Mouse (Mus musculus) retina, postnatal 1 day (tissue): ENCODE results near the gene Klrk1.
"Not testable (repeated sequence)": the region's sequence is repeated elsewhere in the genome, so short reads cannot be mapped to it uniquely, and the experiment has no call there.

Experiments used
- DNase-seq: peaks from one replicate; pipeline ENCODE4 v3.0.0-alpha.2; 2012

Gene Klrk1

DNA sequence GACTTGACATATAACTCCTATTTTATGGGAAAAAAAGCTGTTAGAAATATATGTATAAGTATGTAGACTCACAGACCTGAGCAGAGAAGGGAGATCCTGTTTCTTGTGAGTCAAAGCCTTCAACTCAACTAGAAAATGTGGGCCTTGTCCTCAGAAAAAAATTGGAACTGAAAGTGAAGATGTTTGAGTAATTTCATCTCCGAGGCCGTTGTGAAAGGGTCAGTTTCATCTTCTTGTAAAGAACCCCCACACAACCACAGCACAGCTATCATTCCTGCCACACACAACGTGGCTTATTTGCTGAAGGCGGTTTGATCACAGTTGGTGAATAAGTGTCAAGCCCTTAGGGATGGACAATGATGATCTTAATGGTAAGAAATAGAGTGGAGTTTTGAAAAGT lies at the start of gene Klrk1:
Gene Klrk1, minus strand, starts transcription at position 130 of the 400 bp plus-strand sequence.
- DNase-seq = no peak

DNA sequence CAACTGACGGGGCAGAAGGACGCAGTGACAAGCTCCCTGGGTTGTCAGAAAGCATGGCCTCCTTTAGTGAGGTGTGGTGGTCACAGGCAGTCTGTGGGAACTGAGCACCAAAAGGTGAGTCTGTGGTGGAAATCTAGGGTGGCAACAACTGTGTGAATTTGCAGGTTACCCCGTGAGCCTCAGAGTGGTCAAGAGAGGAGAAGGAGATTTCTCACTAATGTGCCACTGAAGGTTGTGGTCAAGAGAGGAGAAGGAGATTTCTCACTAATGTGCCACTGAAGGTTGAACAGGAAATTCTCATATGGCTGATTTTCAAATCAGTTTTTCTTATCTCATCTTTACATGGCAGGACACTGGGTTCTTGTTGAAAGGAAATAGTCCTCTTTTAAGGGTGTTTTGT lies 37.6 kb upstream of the Klrk1 start:
- not testable (repeated sequence) for DNase-seq

DNA sequence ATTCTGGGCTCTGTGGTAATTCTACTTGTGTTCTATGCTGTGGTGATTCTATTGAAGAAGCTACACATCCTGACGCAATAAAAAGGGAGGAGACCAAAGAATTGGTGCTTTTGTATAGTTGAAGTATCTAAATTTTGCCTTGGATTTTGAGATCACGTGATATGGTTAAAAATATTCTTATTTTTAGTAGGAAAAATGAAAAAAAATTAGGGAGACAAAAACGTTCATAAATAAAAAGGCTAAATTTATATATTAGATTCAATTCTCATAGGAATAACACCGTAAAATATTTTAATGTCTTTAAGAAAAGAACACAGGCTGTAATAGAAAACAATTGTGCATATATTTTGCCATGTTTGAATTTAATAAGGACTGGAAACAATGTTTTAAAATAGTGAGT lies 36.9 kb upstream of the Klrk1 start, which contains the start of gene Klrc2:
Gene Klrc2, minus strand, starts transcription at position 101 of the 400 bp plus-strand sequence.
- DNase-seq = not testable (repeated sequence)

DNA sequence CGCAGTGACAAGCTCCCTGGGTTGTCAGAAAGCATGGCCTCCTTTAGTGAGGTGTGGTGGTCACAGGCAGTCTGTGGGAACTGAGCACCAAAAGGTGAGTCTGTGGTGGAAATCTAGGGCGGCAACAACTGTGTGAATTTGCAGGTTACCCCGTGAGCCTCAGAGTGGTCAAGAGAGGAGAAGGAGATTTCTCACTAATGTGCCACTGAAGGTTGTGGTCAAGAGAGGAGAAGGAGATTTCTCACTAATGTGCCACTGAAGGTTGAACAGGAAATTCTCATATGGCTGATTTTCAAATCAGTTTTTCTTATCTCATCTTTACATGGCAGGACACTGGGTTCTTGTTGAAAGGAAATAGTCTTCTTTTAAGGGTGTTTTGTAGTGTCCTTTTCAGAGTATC lies 20.4 kb upstream of the Klrk1 start:
- not testable (repeated sequence) for DNase-seq

DNA sequence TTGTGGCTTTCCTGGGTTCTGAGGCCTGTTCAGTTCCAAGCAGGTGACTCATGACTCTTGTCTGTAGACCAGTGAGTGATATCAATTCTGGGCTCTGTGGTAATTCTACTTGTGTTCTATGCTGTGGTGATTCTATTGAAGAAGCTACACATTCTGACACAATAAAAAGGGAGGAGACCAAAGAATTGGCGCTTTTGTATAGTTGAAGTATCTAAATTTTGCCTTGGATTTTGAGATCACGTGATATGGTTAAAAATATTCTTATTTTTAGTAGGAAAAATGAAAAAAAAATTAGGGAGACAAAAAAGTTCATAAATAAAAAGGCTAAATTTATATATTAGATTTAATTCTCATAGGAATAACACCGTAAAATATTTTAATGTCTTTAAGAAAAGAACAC lies 19.6 kb upstream of the Klrk1 start, which contains the start of gene Klrc3:
Gene Klrc3, minus strand, starts transcription at position 101 of the 400 bp plus-strand sequence.
- DNase-seq = not testable (repeated sequence)

DNA sequence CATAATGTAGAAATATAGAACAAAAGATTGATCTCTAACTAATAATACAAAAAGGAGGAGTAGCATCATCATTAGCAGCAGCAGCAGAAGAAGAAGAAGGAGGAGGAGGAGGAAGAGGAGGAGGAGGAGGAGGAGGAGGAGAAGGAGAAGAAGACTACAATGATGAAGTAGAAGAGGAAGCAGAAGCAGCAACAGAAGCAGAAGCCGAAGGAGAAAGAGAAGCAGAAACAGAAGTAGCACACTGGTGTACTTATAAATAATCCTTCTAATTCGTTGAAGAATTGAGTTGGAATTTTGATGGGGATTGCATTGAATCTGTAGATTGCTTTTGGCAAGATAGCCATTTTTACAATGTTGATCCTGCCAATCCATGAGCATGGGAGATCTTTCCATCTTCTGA lies 7.4 kb upstream of the Klrk1 start:
- not testable (repeated sequence) for DNase-seq

DNA sequence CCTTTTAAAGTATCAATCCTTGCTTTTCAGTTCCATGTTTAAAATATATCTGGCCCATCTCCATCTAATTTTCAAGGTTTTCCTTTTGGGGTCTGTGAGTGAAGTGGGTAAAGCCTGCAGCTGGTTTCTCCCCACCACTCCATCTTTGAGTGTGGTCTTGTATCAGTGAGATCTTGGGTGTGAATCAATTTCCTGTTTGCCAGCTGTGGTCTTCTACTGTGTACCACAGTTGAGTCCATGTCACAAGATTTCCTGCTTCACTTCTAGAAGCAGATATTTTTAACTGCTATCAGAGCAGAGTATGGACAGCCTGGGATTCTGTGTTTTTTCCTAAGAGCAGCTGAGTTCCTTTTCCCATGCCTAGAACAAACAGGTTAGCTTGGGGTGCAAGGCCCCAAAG lies 15.3 kb downstream of the Klrk1 start:
- DNase-seq = no peak

DNA sequence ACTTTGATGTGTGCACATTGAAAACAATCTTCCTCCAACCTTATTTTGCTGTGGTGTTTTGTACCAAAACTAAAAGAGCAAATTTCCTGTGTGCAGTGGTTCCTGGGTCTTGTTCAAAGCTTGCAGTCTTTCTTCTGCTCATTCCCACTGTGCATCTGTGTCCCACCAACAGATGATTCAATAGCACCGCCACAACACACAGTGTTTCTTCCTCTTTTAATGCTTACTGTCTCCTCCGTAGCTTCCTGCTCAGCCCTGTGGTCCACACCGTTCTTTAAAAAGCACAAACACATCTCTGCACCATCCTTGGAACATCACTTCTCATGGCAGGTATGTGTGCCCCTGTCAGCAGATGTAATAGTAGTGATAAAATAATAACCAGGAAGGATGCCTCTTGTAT lies 32.2 kb downstream of the Klrk1 start, which contains the start of gene Klrd1:
Gene Klrd1, plus strand, starts transcription at position 275 of the 400 bp plus-strand sequence.
- no peak for DNase-seq

DNA sequence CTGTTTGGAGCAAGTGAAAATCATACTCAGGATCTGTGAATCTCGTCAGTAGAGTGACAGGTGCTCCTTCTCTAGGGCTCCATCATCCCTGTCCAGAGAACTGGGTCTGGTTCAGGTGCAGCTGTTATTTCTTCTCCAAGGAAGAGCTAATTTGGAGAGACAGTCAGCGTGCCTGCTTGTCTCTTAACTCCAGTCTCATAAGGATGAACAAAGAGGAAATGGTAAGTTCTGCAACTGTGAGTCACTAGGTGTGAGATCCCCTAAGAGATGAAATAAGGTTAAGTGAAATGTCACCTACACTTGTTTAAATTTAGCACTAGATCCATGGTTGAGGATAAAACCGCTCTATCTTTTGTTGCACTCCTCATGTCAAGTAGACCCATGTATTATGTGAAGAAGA lies 40.6 kb downstream of the Klrk1 start:
- no peak for DNase-seq

DNA sequence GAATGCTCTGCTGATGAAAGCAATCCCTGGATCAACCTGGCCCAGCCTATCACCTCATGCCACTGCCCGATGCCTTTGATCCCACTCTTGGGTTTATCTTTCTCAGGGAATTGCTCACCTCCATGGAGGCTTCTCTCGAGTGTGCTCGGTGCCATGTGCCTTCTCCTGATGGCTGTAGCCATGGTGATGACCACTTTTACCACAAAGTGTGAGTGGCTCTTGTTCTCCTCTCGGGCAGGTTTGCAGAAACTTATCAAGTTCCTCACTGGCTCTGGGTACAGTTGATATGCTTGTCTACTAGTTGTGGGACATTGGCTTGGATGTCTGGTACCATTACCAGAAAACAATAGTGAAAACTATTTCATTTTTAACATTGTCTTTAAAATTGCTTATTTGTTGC lies 41.8 kb downstream of the Klrk1 start:
- no peak for DNase-seq

DNA sequence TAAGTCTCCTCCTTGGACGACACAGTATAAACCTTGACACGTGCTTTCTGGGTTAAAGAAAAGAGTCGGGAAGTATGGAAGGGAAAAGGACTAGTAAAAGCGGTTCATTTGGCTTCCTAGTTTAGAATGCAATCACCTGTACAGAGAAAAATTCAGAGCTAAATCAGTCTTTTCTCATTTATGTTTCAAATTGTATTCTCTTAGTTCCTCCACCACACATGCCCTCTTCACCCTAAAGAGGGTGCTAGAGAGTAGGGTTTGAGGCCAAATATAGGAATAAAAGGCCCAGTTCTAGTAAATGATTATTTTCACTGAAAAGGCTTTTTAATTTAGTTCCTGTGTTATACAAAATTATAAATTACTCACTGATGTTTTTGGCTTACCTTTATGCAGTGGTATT lies 42.4 kb downstream of the Klrk1 start:
- no peak for DNase-seq

DNA sequence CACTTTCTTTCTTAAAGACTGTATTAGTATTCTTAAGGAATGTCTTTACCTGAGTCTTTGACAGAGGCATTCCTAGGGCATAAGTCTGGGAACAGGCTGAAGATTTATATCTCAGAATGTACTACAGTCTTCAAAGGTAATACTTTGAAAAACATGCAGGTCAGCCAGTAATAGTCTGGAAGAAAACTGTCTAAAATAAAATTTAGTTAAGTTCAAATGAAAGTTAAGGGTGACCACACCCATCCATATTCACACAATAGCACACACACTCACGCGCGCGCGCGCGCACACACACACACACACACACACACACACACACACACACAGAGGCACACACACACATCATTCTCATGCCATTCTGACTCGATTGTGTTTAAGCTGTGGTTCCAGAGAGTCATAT lies 46.1 kb downstream of the Klrk1 start, which contains the start of gene Klre1:
Gene Klre1, plus strand, starts transcription at position 301 of the 400 bp plus-strand sequence.
- DNase-seq = no peak

DNA sequence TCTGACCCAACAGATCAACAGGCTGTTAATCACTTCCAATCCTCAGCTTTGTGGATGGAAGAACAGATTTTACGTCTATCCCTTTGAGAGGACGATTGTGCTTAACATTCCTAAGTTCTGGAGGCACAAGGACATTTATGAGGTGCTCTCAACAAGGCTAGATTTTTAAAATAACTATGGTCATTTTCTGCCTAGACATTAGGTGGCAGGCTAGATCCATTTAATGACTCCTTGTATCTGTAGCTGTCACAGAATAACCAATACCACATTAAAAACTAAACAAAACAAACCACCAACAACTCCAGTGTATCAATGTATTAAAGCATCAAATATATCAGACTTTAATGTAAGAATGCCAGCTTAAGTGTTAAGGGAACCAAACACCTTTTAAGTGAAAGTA lies 48.3 kb downstream of the Klrk1 start:
- DNase-seq = no peak

DNA sequence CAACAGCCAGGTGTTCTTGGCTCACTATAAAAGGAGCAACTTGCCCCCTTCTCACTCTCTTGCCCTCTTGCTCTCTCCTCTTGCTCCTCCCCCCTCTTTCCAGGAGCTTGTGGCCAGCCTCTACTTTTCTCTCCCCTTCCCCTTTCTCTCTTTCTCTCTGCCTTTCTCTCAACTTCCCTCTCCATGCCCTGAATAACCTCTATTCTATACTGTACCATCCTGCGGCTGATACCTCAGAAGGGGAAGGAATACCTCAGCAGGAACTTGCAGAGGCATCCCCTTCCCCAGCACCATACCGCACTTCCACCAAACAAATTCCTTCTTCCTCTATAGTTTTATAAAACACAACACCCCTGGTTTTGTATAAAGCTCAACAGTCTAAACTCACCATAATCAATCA lies 58.4 kb downstream of the Klrk1 start:
- no peak for DNase-seq
